Comparison of ENCODE assay signal across 47 mouse cellular contexts in genomic region chr11:46371250-46371649, GRCm38 (mm10). TPM values are rescaled to one million over a fixed set of nuclear protein-coding genes. Genes with fewer than 3 reads are reported as not detected.
"Had no signal": no experiment of that assay in that cellular context is flagged by ENCODE, and none has a peak within 500 bp of the region (broad histone marks: within the 10 kb centered on the region; RNA-seq: fewer than 3 reads in every experiment).

No protein-coding gene starts in this region.

- H3K4me3 ChIP-seq: heart, embryonic 12.5 days; heart, embryonic 13.5 days; heart, embryonic 15.5 days; hindbrain, embryonic 10.5 days; hindbrain, embryonic 12.5 days; hindbrain, embryonic 13.5 days; hindbrain, embryonic 15.5 days; intestine, embryonic 15.5 days; kidney, embryonic 15.5 days; layer of hippocampus, adult 2 months; left cerebral cortex, adult 2 months had no signal

- DNase-seq: heart, postnatal 10 days; heart, postnatal 14 days; heart, postnatal 36 days; heart, postnatal 4 days; kidney, adult 11 months; kidney, adult 18-20 months; kidney, adult 2 months; kidney, adult 8-10 months; kidney, adult 9 months; kidney, postnatal 14 days; kidney, postnatal 25 days; kidney, postnatal 36 days; kidney, postnatal 4 days; layer of hippocampus, adult 9-11 months; layer of hippocampus, postnatal 36 days had no signal

- H3K4me2 ChIP-seq: heart, embryonic 11.5 days; heart, embryonic 12.5 days; heart, embryonic 13.5 days; heart, embryonic 15.5 days; hindbrain, embryonic 12.5 days; hindbrain, embryonic 13.5 days; hindbrain, embryonic 14.5 days; hindbrain, embryonic 15.5 days; intestine, embryonic 15.5 days; kidney, embryonic 15.5 days had no signal

- H3K27me3 ChIP-seq: heart, embryonic 12.5 days; heart, embryonic 13.5 days; heart, embryonic 15.5 days; hindbrain, embryonic 12.5 days; hindbrain, embryonic 13.5 days; hindbrain, embryonic 15.5 days; intestine, embryonic 15.5 days; kidney, embryonic 15.5 days had no signal

- H3K36me3 ChIP-seq: heart, embryonic 12.5 days; heart, embryonic 13.5 days; heart, embryonic 15.5 days; hindbrain, embryonic 10.5 days; hindbrain, embryonic 12.5 days; hindbrain, embryonic 13.5 days; hindbrain, embryonic 15.5 days; intestine, embryonic 15.5 days; kidney, embryonic 15.5 days had no signal

- H3K4me1 ChIP-seq: heart, embryonic 12.5 days; heart, embryonic 13.5 days; heart, embryonic 15.5 days; hindbrain, embryonic 12.5 days; hindbrain, embryonic 13.5 days; hindbrain, embryonic 15.5 days; intestine, embryonic 15.5 days; kidney, embryonic 15.5 days had no signal

- H3K27ac ChIP-seq: heart, embryonic 13.5 days; heart, embryonic 15.5 days; hindbrain, embryonic 10.5 days; hindbrain, embryonic 12.5 days; hindbrain, embryonic 13.5 days; hindbrain, embryonic 14.5 days; hindbrain, embryonic 15.5 days; hindbrain, postnatal 0 days; intestine, embryonic 15.5 days; kidney, embryonic 15.5 days; kidney, postnatal 0 days; layer of hippocampus, adult 2 months; left cerebral cortex, adult 2 months had no signal

- H3K9ac ChIP-seq: heart, embryonic 12.5 days; heart, embryonic 13.5 days; heart, embryonic 15.5 days; hindbrain, embryonic 12.5 days; hindbrain, embryonic 13.5 days; hindbrain, embryonic 14.5 days; hindbrain, embryonic 15.5 days; intestine, embryonic 15.5 days; kidney, embryonic 15.5 days had no signal

- H3K9me3 ChIP-seq: heart, embryonic 12.5 days; heart, embryonic 13.5 days; heart, embryonic 15.5 days; hindbrain, embryonic 10.5 days; hindbrain, embryonic 12.5 days; hindbrain, embryonic 13.5 days; hindbrain, embryonic 15.5 days; intestine, embryonic 15.5 days; kidney, embryonic 15.5 days had no signal

RNA-seq across cellular contexts. Expression of gene Itk, which starts 18.1 kb away (rescaled TPM):
- total RNA-seq: hindbrain, postnatal 0 days had no signal
- polyA plus RNA-seq: heart, embryonic 11.5 days; heart, embryonic 12.5 days; heart, embryonic 13.5 days; heart, embryonic 14.5 days; heart, postnatal 0 days; hindbrain, embryonic 10.5 days; hindbrain, embryonic 11.5 days; hindbrain, embryonic 12.5 days; hindbrain, embryonic 13.5 days; hindbrain, embryonic 15.5 days; hindbrain, embryonic 16.5 days had no signal

RNA-seq across cellular contexts. Expression of gene Fam71b, which starts 25.1 kb away (rescaled TPM):
- total RNA-seq: heart, postnatal 10 days; heart, postnatal 14 days; heart, postnatal 25 days; heart, postnatal 36 days; heart, postnatal 4 days; hematopoietic stem cell, adult 5-6 weeks; hindbrain, postnatal 0 days; layer of hippocampus, adult 18-20 months; layer of hippocampus, adult 2 months; layer of hippocampus, adult 8-10 months; layer of hippocampus, postnatal 10 days; layer of hippocampus, postnatal 14 days; layer of hippocampus, postnatal 25 days; layer of hippocampus, postnatal 36 days; left cerebral cortex, adult 18-20 months; left cerebral cortex, adult 2 months had no signal
- polyA plus RNA-seq: heart, embryonic 12.5 days; heart, embryonic 13.5 days; heart, embryonic 14.5 days; heart, embryonic 15.5 days; heart, postnatal 0 days; hindbrain, embryonic 10.5 days; hindbrain, embryonic 11.5 days; hindbrain, embryonic 12.5 days; hindbrain, embryonic 13.5 days; hindbrain, embryonic 14.5 days; hindbrain, embryonic 15.5 days; hindbrain, embryonic 16.5 days; hindbrain, postnatal 0 days; intestine, embryonic 14.5 days; intestine, embryonic 15.5 days; intestine, embryonic 16.5 days; intestine, postnatal 0 days; kidney, embryonic 14.5 days; kidney, embryonic 15.5 days; kidney, embryonic 16.5 days; kidney, postnatal 0 days had no signal
